Mouse (Mus musculus) large intestine, adult 2 months (tissue): ENCODE data around the gene Ablim1. TPM values are rescaled to one million over a fixed set of nuclear protein-coding genes. Genes with fewer than 3 reads are reported as not detected.

Source experiments
- DNase-seq: peaks from one replicate; pipeline ENCODE4 v3.0.0-alpha.2; 2012; ENCODE audit warnings: low read depth, low spot score
- WGBS: fragments of 180-500 bp; shearing (Covaris S2); methylation state at CpG from one replicate; pipeline ENCODE4 v1.1.7; 2018; 5-methylcytosine and 5-hydroxymethylcytosine counted together
- polyA plus RNA-seq: library from polyadenylated mRNA; depleted of rRNA; stranded (reverse); fragments of >200 nt; gene quantifications from 2 replicates; pipeline ENCODE4 v1.2.3, GENCODE M21; 2012

Ablim1 gene
- polyA plus RNA-seq, 1 experiment: 14.1 TPM

GRCm38 (mm10) chr19:57237534-57237933 is 77.2 kb downstream of the Ablim1 start:
- WGBS: 82% methylated on average over 6 of the region's 6 CpGs
- DNase-seq: no peak

DNA sequence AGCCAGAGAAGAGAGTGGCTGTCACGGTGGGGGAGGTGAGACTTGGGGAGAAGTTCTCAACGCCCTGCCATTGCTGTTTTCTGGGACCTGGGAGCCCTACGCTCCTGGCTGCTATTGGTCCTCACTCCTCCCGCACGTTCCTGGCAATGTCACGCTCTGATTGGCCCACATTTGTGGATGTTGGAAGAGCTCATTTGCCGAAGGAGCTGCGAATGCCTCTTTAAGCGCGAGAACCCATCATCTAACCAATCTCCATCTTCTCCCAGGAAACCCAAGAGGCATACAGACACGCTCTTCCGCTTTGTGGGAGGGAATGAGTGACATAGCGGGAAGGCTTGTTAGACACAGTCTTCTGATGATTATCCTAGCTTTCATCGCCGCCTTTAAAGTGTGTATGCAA is 78.1 kb downstream of the Ablim1 start:
- no peak for DNase-seq
- WGBS: 90% methylated on average over 15 of the region's 15 CpGs

- DNase-seq: no peak
- 55% methylated on average over 2 of the region's 2 CpGs for WGBS
Observed at GRCm38 (mm10) chr19:57235931-57236330, 78.8 kb downstream of the Ablim1 start.

DNA sequence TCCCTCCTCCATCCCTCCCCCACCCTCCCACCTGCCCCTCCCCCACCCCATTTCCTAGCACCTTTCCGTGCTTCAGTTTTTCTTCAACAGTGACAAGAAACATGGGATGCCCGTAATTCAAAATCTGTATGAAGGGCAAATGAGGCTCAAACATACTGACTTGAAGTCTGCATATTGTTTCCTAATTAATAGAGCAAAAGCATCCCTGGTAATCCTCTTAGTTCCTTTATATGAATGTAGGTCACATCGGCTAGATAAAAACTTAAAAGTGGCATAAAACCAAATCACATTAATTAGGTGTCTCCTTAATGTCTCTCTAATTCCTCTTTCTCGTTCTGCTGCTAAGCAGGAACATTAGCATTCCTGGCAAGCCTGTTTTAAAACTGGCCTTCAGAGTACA is 83.7 kb downstream of the Ablim1 start:
- 71% methylated on average over 4 of the region's 4 CpGs for WGBS
- no peak for DNase-seq

- WGBS: 96% methylated on average over 3 of the region's 3 CpGs
Observed at GRCm38 (mm10) chr19:57229161-57229560, 85.6 kb downstream of the Ablim1 start.

DNA sequence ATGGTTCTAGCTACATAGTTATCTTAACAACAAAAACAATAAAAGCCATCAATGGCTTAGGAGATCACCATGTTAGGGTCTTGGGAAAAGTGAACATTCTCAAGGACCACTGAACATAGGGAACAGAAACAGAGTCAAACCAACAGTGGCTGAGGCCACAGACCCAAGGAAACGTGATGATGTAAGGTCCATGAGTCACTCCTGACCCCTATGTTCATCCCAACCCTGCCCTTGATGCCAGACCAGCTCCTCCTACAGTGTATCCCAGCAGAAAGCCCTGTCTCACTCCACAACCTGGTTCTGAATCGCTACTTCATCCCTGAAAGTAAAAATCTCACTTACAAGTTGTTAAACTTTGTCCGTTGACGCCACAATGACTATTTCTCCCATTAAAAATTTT is 86.1 kb downstream of the Ablim1 start:
- 80% methylated on average over 4 of the region's 4 CpGs for WGBS
- DNase-seq: no peak

More at GRCm38 (mm10) chr19:57229161-57229560, 85.6 kb downstream of the Ablim1 start:
- DNase-seq: no peak

DNA sequence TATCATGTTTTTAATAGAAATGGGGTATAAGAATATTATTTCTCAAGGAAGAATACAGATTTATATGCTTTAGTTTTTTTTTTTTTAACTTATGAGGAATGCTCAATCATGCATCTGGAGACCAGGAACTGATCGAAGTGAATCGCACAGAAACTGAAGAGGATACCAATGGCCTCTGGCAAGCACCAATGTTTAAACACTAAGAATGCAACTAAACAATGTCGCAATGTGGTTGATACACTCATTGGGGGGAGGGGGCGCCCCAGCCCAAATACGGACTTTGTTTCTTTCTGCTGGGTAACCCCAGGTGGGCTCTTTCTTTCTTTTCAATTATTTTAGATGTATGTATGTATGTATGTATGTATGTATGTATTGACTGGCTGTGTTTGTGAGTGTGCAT is 90.3 kb downstream of the Ablim1 start:
- DNase-seq: no peak
- 81% methylated on average over 5 of the region's 5 CpGs for WGBS

GRCm38 (mm10) chr19:57223686-57224085 is 91.0 kb downstream of the Ablim1 start:
- no peak for DNase-seq
- WGBS: 61% methylated on average over 3 of the region's 3 CpGs

DNA sequence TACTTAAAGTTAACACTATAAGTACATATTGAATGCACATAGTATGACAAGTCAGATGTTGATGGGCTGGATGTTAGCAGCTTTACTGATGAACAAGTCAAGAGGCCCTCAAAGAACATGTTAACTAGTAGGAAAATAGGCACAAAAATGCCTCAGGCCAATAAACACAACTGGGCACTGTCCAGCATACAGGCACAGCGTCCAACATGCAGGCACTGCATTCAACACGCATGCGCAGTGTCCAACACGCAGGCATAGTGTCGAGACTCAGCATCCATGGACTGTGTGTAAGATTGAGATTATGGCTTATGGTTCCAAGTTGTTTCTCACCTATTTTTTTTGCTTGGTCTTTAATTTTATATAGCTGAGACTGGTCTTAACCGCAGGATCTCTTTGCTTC is 92.1 kb downstream of the Ablim1 start:
- DNase-seq: no peak
- 90% methylated on average over 6 of the region's 6 CpGs for WGBS

DNA sequence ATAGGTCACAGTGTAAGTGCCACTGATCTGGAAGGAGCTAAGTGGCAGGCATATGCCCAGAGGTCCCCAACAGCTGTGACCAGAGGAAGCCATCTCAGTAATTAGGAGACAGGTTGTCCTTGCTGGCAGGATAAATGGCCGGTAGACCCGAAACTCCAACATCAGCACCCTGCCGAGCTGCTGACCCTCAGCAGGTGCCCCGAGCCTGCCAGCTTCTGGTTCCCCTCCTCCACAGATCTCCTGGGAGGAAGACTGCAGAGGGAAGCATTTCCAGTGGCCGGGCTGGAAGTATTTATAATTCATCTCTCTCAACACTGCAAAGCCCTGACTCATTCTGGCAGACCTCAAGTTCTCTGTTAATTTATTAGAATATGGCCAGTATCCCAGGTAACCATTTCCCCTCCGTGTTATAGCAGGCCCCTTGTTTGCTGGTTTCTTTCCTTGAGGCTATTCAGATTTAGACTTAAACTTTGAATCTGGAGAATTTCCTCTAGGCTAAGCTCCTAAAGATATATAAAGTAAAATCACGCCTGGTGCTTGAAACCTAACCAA is 93.0 kb downstream of the Ablim1 start:
- no peak for DNase-seq
- WGBS: 53% methylated on average over 7 of the region's 7 CpGs

GRCm38 (mm10) chr19:57219758-57220157 is 95.0 kb downstream of the Ablim1 start:
- WGBS: 81% methylated on average over 11 of the region's 11 CpGs
- no peak for DNase-seq

GRCm38 (mm10) chr19:57217161-57217560 is 97.6 kb downstream of the Ablim1 start:
- WGBS: 86% methylated on average over 4 of the region's 4 CpGs
- DNase-seq: no peak

DNA sequence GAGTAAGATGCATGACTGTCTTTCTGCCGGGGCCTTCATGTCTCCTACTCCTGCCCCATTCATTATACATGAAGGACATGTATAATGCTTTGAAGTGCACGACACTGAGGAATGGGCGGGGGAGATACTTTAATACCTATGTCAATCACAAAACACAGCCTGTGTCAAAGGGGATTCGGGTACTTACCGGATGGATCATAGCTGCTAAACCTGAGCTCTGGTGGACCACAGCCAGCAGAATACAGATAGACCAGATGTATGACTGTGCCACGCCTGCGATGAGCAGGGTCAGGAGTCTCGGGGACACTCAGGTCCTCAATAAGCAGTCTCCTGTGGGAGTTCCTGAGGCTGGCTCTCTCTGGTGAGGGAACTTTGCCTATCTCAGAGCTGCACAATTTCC is 99.2 kb downstream of the Ablim1 start:
- WGBS: 79% methylated on average over 8 of the region's 8 CpGs
- no peak for DNase-seq

- WGBS: 47% methylated on average over 2 of the region's 2 CpGs
- DNase-seq: no peak
Observed at GRCm38 (mm10) chr19:57212406-57212805, 102.3 kb downstream of the Ablim1 start.

GRCm38 (mm10) chr19:57211444-57212111 is 103.1 kb downstream of the Ablim1 start:
- DNase-seq: no peak
- 77% methylated on average over 15 of the region's 15 CpGs for WGBS

- 89% methylated on average over 2 of the region's 2 CpGs for WGBS
- DNase-seq: no peak
Observed at GRCm38 (mm10) chr19:57210924-57211323, 103.8 kb downstream of the Ablim1 start.

DNA sequence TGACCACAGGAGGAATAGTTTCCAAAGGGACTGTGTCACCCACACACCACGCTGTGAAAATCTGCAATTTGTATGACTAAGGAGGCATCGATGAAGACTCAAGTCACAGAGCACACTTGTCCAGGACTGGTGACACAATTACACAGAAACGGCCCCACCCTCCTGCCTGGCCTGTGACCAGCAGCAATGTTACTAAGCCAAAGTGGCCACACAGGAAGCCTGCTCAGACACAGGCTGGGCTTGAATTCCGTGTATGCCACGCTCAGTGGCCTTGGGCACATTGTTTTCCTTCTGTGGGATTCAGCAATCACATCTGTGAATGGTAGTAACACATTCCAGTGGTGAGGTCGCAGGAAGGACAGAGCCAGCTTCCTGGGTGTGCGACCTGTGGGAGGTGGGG is 110.6 kb downstream of the Ablim1 start:
- no peak for DNase-seq
- WGBS: 33% methylated on average over 7 of the region's 7 CpGs

DNA sequence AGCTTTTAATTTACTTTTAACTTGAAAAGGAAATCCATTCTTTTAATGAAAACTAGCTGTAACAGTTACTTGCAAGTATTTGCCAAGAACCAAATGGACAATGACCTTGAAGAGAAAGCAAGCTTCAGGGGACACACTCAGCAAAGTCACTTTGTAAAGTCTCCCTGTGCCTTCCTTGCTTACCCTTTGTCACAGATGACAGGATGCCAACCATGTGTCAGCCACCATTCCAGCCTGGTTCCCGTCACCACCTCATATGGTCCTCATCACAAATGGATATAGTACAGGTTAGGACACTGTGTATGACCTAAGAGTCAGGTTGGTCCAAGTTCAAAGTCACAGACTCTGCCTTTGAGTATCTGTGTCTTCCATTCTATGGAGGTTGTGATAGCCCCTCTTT is 112.2 kb downstream of the Ablim1 start:
- WGBS: 91% methylated on average over 1 of the region's 1 CpGs
- no peak for DNase-seq

DNA sequence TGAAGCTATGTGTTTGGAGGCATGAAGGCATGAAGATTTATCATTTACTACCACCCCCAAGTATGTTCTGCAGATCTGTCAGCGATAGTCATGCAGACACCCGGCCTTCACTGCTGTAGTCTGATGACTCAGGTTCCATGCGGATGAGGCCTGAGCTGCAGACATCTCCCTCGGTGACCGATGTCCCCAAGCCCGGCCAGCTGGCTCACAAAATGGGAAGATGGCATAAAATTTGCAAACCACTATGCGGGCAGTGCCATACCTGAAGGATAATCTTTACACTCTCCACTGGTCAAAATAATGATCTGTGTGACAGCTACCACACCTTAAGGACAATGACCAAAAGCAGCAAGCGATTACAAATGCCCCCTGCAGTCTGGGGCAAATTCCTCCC is 113.6 kb downstream of the Ablim1 start:
- no peak for DNase-seq

GRCm38 (mm10) chr19:57200477-57201089 is 114.1 kb downstream of the Ablim1 start:
- no peak for DNase-seq
- WGBS: 69% methylated on average over 12 of the region's 12 CpGs

More for the DNA sequence above, 113.6 kb downstream of the Ablim1 start:
- WGBS: 85% methylated on average over 8 of the region's 8 CpGs

DNA sequence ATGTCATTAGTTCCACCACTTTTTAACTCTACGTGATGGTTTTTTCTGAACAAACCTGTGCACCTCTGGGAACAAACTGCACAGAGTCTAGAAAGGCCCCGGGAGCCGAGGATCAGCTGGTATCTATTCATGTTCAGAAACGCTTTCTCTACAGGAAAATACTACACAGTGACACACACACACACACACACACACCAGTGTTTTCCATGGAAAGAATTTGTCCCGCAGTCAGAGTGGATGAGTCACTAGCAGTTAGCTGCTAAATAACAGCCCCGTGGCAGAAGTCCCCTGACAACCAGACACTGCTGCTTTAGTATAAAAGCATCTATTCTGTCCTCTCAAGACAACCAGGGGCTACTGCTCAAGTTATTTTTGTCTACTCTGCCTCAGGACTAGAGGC is 115.4 kb downstream of the Ablim1 start:
- 58% methylated on average over 6 of the region's 6 CpGs for WGBS

More for the DNA sequence above, 115.4 kb downstream of the Ablim1 start:
- DNase-seq: no peak
